Mouse (Mus musculus): ENCODE measurements around the gene Clcf1. TPM values are rescaled to one million over a fixed set of nuclear protein-coding genes. Genes with fewer than 3 reads are reported as not detected.

Gene Clcf1
- polyA plus RNA-seq, 1 experiment from 2014 or later: 2.5 TPM

Small RNA genes within 50 kb of the gene (microRNA-seq; reads per million reads assigned to microRNA genes)
- gene Gm26115 (ENCODE audit: borderline number of aligned reads) (not detected), gene Mir6985 (ENCODE audit: borderline number of aligned reads) (not detected)

Other genes starting within 250 kb of the Clcf1 start
- gene Aldh3b2, start 241.9 kb upstream of the Clcf1 start, polyA plus RNA-seq (2014; fragmentation: Nextera tagmentation; extraction: Ambion mirVana): 0.16 TPM in 1 of 2 replicates, not detected in the other
- 8.0 and 11.3 TPM in 2 replicates for gene Acy3, start 227.7 kb upstream of the Clcf1 start, polyA plus RNA-seq (2014; fragmentation: Nextera tagmentation; extraction: Ambion mirVana)
- 0.11 TPM in 1 of 2 replicates, not detected in the other for gene Tbx10, start 221.5 kb upstream of the Clcf1 start, polyA plus RNA-seq (2014; fragmentation: Nextera tagmentation; extraction: Ambion mirVana)
- 48.0 and 48.8 TPM in 2 replicates for gene Nudt8, start 213.7 kb upstream of the Clcf1 start, polyA plus RNA-seq (2014; fragmentation: Nextera tagmentation; extraction: Ambion mirVana)
- gene Gm49405, start 213.6 kb upstream of the Clcf1 start, polyA plus RNA-seq (2014; fragmentation: Nextera tagmentation; extraction: Ambion mirVana): 2.3 and 2.5 TPM in 2 replicates
- 64.5 and 65.9 TPM in 2 replicates for gene Doc2g, start 210.9 kb upstream of the Clcf1 start, polyA plus RNA-seq (2014; fragmentation: Nextera tagmentation; extraction: Ambion mirVana)
- gene Ndufv1, start 201.4 kb upstream of the Clcf1 start, polyA plus RNA-seq (2014; fragmentation: Nextera tagmentation; extraction: Ambion mirVana): 369 and 417 TPM in 2 replicates
- 359 and 387 TPM in 2 replicates for gene Gstp1, start 176.3 kb upstream of the Clcf1 start, polyA plus RNA-seq (2014; fragmentation: Nextera tagmentation; extraction: Ambion mirVana)
- gene Gstp2, start 168.2 kb upstream of the Clcf1 start, polyA plus RNA-seq (2014; fragmentation: Nextera tagmentation; extraction: Ambion mirVana): 2.9 and 3.4 TPM in 2 replicates
- 0.49 TPM in 1 of 2 replicates, not detected in the other for gene Gstp3, start 154.7 kb upstream of the Clcf1 start, polyA plus RNA-seq (2014; fragmentation: Nextera tagmentation; extraction: Ambion mirVana)
- gene Cabp2, start 132.7 kb upstream of the Clcf1 start, polyA plus RNA-seq (2014; fragmentation: Nextera tagmentation; extraction: Ambion mirVana): not detected in 2 replicates
- gene Cdk2ap2, start 117.1 kb upstream of the Clcf1 start, polyA plus RNA-seq (2014; fragmentation: Nextera tagmentation; extraction: Ambion mirVana): 63.4 and 64.0 TPM in 2 replicates
- gene Pitpnm1, start 114.2 kb upstream of the Clcf1 start, polyA plus RNA-seq (2014; fragmentation: Nextera tagmentation; extraction: Ambion mirVana): 15.5 and 17.3 TPM in 2 replicates
- gene Aip, start 88.4 kb upstream of the Clcf1 start, polyA plus RNA-seq (2014; fragmentation: Nextera tagmentation; extraction: Ambion mirVana): 91.4 and 93.4 TPM in 2 replicates
- not detected in 2 replicates for gene Gpr152, start 74.5 kb upstream of the Clcf1 start, polyA plus RNA-seq (2014; fragmentation: Nextera tagmentation; extraction: Ambion mirVana)
- gene Cabp4, start 70.2 kb upstream of the Clcf1 start, polyA plus RNA-seq (2014; fragmentation: Nextera tagmentation; extraction: Ambion mirVana): not detected in 2 replicates
- 109 and 113 TPM in 2 replicates for gene Coro1b, start 65.6 kb upstream of the Clcf1 start, polyA plus RNA-seq (2014; fragmentation: Nextera tagmentation; extraction: Ambion mirVana)
- 1.3 and 1.7 TPM in 2 replicates for gene Ptprcap, start 60.6 kb upstream of the Clcf1 start, polyA plus RNA-seq (2014; fragmentation: Nextera tagmentation; extraction: Ambion mirVana)
- 34.3 and 38.1 TPM in 2 replicates for gene Rps6kb2, start 50.9 kb upstream of the Clcf1 start, polyA plus RNA-seq (2014; fragmentation: Nextera tagmentation; extraction: Ambion mirVana)
- gene Carns1, start 38.8 kb upstream of the Clcf1 start, polyA plus RNA-seq (2014; fragmentation: Nextera tagmentation; extraction: Ambion mirVana): 2.1 and 2.8 TPM in 2 replicates
- 1.0 and 1.3 TPM in 2 replicates for gene Tbc1d10c, start 23.0 kb upstream of the Clcf1 start, polyA plus RNA-seq (2014; fragmentation: Nextera tagmentation; extraction: Ambion mirVana)
- gene Ppp1ca, start 22.2 kb upstream of the Clcf1 start, polyA plus RNA-seq (2014; fragmentation: Nextera tagmentation; extraction: Ambion mirVana): 749 and 760 TPM in 2 replicates
- 20.6 and 24.1 TPM in 2 replicates for gene Rad9a, start 12.6 kb upstream of the Clcf1 start, polyA plus RNA-seq (2014; fragmentation: Nextera tagmentation; extraction: Ambion mirVana)
- gene AC109138.7, start 119 bp downstream of the Clcf1 start, polyA plus RNA-seq (2014; fragmentation: Nextera tagmentation; extraction: Ambion mirVana): not detected in 2 replicates
- gene Pold4, start 17.7 kb downstream of the Clcf1 start, polyA plus RNA-seq (2014; fragmentation: Nextera tagmentation; extraction: Ambion mirVana): 17.4 and 19.5 TPM in 2 replicates
- 3.1 and 3.6 TPM in 2 replicates for gene Ssh3, start 54.9 kb downstream of the Clcf1 start, polyA plus RNA-seq (2014; fragmentation: Nextera tagmentation; extraction: Ambion mirVana)
- gene Ankrd13d, start 68.9 kb downstream of the Clcf1 start, polyA plus RNA-seq (2014; fragmentation: Nextera tagmentation; extraction: Ambion mirVana): 2.1 and 2.2 TPM in 2 replicates
- 12.0 and 14.2 TPM in 2 replicates for gene Grk2, start 92.0 kb downstream of the Clcf1 start, polyA plus RNA-seq (2014; fragmentation: Nextera tagmentation; extraction: Ambion mirVana)
- 34.8 and 44.9 TPM in 2 replicates for gene Kdm2a, start 184.0 kb downstream of the Clcf1 start, polyA plus RNA-seq (2014; fragmentation: Nextera tagmentation; extraction: Ambion mirVana)
- gene Rhod, start 225.2 kb downstream of the Clcf1 start, polyA plus RNA-seq (2014; fragmentation: Nextera tagmentation; extraction: Ambion mirVana): 28.5 and 31.1 TPM in 2 replicates

All from heart, embryonic 11.5 days (tissue).